Mouse (Mus musculus) left cerebral cortex, postnatal 14 days (tissue): ENCODE data around the gene Cc2d2b. TPM values are rescaled to one million over a fixed set of nuclear protein-coding genes. Genes with fewer than 3 reads are reported as not detected.
A peak's percentile ranks its signal among the peaks of the same experiment; 100 is the strongest.

Experiments used
- DNase-seq, 2 experiments: peaks; one replicate each; pipeline ENCODE4 v3.0.0; 2021 to 2022; ENCODE audit warnings: low spot score in 2 of 2, mixed read lengths in 1 of 2
- intact Hi-C: fragments of 180-260 bp; cut with DNase I; formaldehyde crosslinking; loops from one replicate; pipeline ENCODE4 v1.15.1; 2025
- long read RNA-seq, 2 experiments: library from polyadenylated mRNA; stranded (forward); transcript quantifications; one replicate each; pipeline ENCODE4 v2.0.0; 2021
- total RNA-seq, 2 experiments: library from RNA; stranded (reverse); gene quantifications; 2 replicates each; pipeline ENCODE4 v1.2.3; 2021

The Cc2d2b gene
- total RNA-seq: under 1 TPM; 0.15 to 0.17 TPM
- long read RNA-seq, experiment 1: 0 reads
- long read RNA-seq, experiment 2: 0 reads

DNA sequence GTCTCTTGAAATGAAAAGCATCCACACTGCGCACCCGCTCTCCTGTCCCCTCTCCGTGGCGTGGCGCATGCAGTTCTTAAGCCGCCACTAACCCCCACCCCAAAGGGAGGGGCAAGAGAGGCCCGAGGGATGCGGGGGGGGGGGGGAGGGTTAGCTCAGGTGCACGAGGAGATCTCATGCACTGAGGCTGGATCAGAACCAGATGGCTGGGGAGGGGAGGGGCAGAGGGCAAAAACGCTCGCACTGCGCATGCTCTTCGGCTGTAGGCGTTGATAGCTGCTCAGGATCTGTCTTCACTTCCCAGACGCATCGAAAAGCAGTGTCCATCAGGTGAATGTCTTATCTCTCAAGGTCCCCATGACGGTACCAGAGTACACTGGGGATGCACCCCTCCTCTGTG is at the start of gene Cc2d2b:
Cc2d2b (plus strand) TSS at position 195 of the 400 bp plus-strand sequence.
- DNase-seq: no peak
- intact Hi-C loops: loop anchor here (5.0 kb wide), 1 partner anchor 269 kb away; no protein-coding TSS in a partner anchor

- intact Hi-C loops: no loop called here
- DNase-seq: no peak
Observed at GRCm38 (mm10) chr19:40699816-40700215, 48.7 kb upstream of the Cc2d2b start.

DNA sequence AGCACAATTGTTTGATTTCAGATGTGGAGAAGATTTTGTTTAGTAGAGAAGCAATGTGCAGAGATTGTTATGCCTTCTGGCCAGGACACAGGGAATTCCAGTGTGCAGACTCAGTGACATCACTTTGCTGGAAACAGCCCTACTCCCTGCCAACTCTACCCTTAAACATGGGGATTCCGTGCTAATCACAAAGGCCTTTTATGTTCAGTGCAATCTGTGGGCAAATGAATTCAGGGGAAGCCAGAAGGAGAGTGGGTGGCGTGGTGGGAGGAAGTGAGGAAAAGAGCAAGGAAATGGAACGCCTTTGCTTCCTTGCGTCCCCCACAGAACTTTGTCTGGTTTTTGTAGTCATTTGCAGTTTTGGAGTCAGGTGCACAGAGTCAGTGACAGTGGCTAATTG is 46.1 kb upstream of the Cc2d2b start:
- peak; percentile 60 to 65 for DNase-seq
- intact Hi-C loops: no loop called here

- DNase-seq: no peak
Observed at GRCm38 (mm10) chr19:40712889-40713628, 35.5 kb upstream of the Cc2d2b start.

GRCm38 (mm10) chr19:40714700-40715099 is 33.9 kb upstream of the Cc2d2b start:
- intact Hi-C loops: no loop called here
- no peak for DNase-seq

More at GRCm38 (mm10) chr19:40712889-40713628, 35.5 kb upstream of the Cc2d2b start:
- intact Hi-C loops: no loop called here

- intact Hi-C loops: no loop called here
Observed at GRCm38 (mm10) chr19:40716981-40717380, 31.6 kb upstream of the Cc2d2b start.

DNA sequence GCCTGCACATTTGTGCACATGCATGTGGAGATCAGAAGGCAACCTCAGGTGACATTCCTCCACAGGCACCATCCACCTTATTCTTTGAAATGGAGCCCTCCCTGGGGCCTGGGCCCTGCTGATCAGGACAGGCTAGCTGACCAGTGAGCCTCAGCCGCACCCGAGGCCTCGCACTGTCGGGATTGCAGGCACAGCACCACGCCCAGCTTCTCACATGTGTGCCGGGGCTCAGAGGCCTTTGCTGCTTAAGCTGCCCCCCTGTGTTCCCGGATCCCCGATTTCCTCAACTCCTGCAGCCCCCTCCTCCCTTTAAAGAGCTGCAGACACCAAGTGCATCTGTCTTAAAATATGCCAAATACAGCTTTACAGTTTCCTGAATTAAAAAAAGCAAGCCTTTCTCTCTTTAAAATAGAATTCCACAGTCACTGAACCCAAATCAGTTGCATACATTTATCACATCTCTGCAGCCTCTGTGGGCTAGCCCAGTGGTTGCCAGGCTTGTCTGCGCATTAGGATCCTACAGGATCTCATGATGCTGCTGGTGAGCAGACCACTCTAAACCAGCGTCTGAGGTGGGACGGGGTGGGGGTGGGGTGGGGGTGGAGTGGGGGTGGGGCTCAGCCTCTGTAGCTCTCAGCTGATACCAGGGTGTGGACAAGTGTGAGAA is 29.0 kb upstream of the Cc2d2b start:
- intact Hi-C loops: no loop called here
- DNase-seq: no peak

More at GRCm38 (mm10) chr19:40716981-40717380, 31.6 kb upstream of the Cc2d2b start:
- DNase-seq: no peak

DNA sequence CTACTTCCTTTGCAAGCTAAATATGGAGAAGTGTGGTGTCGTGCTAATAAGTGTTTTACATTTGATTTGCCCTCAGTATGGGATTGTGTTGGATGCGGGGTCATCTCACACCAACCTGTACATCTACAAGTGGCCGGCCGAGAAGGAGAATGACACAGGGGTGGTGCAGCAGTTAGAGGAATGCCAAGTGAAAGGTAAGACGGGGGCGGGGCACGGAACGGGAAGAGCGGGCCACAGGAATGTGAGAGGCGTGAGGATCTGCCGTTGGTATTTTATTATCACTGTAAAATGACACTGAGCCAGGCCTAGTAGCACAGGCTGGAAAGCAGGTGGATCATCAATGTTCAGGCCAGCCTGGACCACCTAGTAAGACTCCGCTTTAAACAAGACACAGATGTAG is 28.2 kb upstream of the Cc2d2b start:
- DNase-seq: no peak
- intact Hi-C loops: no loop called here

DNA sequence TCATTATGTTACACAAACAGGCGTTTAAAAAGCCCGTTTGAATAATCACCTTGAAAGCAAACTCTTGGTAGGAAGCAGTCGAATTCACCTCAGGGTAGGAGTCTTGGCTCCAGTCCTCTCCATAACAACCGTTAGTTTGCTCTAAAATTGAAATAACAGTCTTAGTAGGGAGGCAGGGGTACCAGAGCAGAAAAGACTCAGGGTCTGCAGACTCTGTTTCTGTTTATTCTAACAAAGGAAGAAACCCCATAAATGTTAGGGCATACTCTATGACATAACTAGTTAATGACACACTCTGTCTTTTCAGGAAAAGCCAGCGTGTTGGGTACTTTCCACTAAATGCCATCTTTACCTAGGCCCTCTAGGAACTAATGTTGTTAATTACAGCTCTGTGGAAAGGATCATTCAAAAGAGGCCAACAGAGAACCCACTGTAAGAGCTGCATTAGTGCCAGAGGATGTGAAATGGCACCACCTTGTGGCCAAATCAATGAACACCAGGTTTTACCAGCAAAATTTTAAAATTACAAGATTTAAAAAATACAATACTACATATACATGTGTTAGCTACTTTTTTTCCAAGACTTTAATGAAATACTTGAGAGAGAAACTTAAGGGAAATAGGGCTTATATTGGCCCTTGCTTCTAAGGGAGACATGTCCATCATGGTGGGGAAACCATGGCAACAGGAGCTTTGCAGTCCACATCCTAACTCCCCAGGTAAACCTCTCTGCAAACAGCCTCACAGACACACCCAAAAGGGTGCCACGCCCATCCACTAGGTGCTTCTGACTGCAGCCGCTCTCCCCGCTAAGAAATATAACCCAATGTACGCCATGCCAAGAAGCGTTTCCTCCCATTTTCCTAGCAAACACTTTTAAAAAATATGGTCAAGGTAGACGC is 26.2 kb upstream of the Cc2d2b start:
- DNase-seq: peak; percentile 79 to 83
- intact Hi-C loops: no loop called here

GRCm38 (mm10) chr19:40723516-40723915 is 25.0 kb upstream of the Cc2d2b start:
- intact Hi-C loops: no loop called here
- no peak for DNase-seq

DNA sequence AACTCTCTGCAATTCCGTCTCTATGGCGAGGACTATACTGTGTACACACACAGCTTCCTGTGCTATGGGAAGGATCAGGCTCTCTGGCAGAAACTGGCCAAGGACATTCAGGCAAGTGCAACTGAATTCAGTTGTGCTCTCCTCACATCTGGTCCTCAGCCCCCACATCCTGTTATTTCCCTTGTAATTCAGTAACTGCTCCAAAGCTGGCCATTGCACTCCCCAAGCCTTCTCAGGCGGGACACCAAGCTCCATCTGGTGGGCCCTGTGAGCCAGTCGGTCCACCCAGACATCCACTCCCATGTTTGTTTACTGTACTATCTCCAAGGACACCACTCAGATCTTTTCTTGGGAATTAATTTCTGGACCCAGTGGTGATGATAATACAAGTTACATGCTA is 22.4 kb upstream of the Cc2d2b start:
- DNase-seq: no peak
- intact Hi-C loops: no loop called here

DNA sequence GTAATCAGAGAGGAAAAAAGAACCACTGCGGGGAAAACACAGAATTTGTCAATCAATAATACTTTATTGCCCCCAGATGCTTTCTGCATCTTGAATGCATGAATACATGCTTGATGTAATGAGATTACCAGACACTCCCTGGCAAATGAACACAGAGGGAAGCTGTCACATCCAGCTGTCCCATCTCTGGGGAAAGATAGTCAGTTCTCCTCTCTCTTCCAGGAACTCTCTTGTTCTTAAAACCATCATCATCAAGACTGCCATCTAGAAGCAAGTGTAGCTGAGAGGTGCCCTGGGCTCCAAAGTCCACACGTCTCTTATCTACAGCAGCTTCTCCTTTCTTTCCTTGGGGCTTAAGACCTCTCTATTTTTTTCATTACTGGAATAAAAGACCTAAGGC is 21.9 kb upstream of the Cc2d2b start:
- DNase-seq: no peak
- intact Hi-C loops: no loop called here

GRCm38 (mm10) chr19:40728213-40728612 is 20.3 kb upstream of the Cc2d2b start:
- intact Hi-C loops: no loop called here
- DNase-seq: no peak

DNA sequence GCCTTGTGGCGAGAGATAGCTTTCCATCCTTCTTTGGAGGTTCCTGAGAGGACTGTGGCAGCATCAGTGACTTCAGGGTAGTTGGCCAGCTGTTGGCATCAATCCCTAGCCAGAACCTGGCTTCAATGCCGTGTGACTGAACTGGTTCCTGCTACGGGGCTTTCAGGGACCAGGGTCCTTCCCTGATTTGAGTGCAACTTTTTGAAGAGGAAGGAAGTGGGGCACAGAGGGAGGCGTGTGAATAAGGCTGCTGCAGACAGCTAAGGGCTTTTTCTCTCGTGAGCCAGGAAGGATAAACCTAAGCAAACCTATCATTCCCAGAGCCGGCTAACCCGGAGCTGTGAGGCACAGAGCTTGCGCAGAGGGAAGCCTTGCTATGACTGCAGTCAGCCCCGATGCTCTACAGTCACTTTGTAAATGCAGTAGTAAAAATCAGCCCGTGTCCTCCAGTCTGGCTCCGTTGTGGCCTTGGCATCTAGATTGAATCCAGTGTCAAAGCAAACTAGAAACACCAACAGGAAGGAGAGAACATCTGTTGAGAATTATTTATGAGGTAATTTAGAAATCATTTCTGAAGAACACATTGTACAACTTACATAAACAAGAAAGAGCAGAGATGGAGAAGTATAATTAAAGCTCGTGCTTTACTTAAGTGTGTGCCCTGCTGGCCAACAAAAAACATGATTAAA is 19.7 kb upstream of the Cc2d2b start:
- intact Hi-C loops: no loop called here
- no peak for DNase-seq

GRCm38 (mm10) chr19:40733409-40733808 is 15.1 kb upstream of the Cc2d2b start:
- intact Hi-C loops: no loop called here
- DNase-seq: peak in 1 of 2 experiments; percentile 36

DNA sequence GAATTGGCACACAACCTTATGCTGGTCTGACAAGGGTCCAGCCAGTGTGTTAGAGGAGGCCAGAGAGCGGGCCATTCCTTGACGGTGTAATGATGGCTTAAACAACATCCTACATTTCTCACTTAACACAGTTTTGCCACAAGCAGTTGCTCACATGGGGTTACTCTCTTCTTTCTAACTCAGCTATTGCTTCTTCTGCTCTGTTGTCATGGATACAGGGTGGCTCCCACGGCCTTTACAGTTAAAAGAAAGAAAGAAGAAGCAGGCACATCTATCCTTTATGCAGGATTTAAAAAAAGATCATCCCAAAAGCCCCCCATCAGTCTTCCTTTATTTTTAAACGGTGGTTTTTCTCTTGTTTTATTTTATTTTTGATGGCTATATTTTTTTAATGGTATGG is 14.7 kb upstream of the Cc2d2b start:
- peak in 1 of 2 experiments; percentile 40 for DNase-seq
- intact Hi-C loops: no loop called here

GRCm38 (mm10) chr19:40736680-40737512 is 11.7 kb upstream of the Cc2d2b start:
- DNase-seq: peak; percentile 80 to 88
- intact Hi-C loops: no loop called here

- DNase-seq: no peak
- intact Hi-C loops: no loop called here
Observed at GRCm38 (mm10) chr19:40737613-40738012, 10.9 kb upstream of the Cc2d2b start.
